Mouse (Mus musculus) Patski (cell line): Measurements from ENCODE around the gene Lrrc36. TPM values are rescaled to one million over a fixed set of nuclear protein-coding genes. Genes with fewer than 3 reads are reported as not detected.

Experiments used
- ATAC-seq: fragments of 100-300 bp; one replicate; pipeline ENCODE4 v1.8.0; 2021
- CTCF ChIA-PET: fragments of 350-600 bp; sonication (Branson Sonifier 250); formaldehyde crosslinking; loops from one replicate; lab custom pipeline; 2022; ENCODE audit warnings: inconsistent platforms; lab: Charles Lee
- POLR2A ChIA-PET: fragments of 350-600 bp; sonication (Branson Sonifier 250); formaldehyde crosslinking; loops from one replicate; lab custom pipeline; 2022; ENCODE audit warnings: antibody characterized with exemption, inconsistent platforms; lab: Charles Lee
- DNase-seq: peaks from one replicate; pipeline ENCODE4 v3.0.0-alpha.2; 2011; ENCODE audit warnings: low read depth, low spot score
- H3K27me3 ChIP-seq: fragments of 371-371 bp; one replicate; pipeline ENCODE4 v1.5.1; 2021
- CTCF ChIP-seq: fragments of 100-300 bp; IDR thresholded peaks from one replicate; pipeline ENCODE4 v1.5.1; 2021
- in situ Hi-C: fragments of 300-500 bp; cut with MboI; formaldehyde crosslinking; loops from 3 replicates; pipeline ENCODE4 v1.11.1; 2018; ENCODE audit warnings: low pct_unique_long_range_greater_than_20kb, mixed read lengths
- polyA plus RNA-seq: library from polyadenylated mRNA; unstranded; gene quantifications from one replicate; pipeline ENCODE4 v1.2.3, GENCODE M21; 2021

Gene Lrrc36
- polyA plus RNA-seq, 1 experiment from 2014 or later, result not detected

DNA sequence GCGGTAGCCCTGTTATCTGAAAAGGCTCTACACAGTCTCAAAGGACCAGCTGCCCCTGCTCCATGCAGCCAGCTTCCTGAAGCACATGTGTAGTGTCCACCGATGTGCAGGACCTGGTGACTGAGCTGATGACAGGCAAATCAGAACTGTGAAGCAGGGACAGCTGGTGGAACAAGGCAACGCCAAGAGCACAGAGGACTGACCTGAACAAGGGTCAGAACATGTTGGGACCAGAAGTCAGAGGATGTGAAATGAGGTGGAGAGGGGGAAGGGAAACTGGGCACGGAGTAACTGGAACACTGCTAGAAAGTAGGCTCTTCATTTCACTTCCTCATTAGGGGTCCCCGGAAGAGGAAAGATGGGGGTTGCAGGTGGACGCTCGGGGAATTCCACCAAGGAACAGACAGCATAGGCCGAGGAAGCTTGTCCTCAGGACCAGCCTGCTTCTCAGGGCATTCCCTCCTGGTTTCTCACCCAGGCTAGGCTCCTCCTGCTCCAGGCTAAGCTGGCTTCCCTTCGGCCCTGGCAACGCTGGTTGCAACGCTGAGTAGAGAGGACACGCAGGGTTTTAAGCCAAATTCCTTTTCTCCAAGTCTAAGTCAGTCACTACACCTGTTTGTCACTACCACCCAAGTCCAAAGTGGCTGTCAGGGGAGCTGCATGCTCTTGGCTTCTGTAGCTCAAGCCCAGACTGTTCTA, 20.1 kb upstream of the Lrrc36 start:
- in situ Hi-C loops, result no loop called here
- H3K27me3 ChIP-seq, result no peaks in the 10 kb centered on the region
- no peak for ATAC-seq
- DNase-seq, result no peak
- TF ChIP-seq CTCF, result no peak
- CTCF ChIA-PET, result interaction anchor here (0.8 to 1.1 kb wide), 2 partner anchors 17 to 35 kb away, joined by 3 read pairs; no protein-coding TSS in a partner anchor
- POLR2A ChIA-PET, result interaction anchor here (0.6 kb wide), 1 partner anchor 88 kb away, joined by 5 read pairs; no protein-coding TSS in a partner anchor

DNA sequence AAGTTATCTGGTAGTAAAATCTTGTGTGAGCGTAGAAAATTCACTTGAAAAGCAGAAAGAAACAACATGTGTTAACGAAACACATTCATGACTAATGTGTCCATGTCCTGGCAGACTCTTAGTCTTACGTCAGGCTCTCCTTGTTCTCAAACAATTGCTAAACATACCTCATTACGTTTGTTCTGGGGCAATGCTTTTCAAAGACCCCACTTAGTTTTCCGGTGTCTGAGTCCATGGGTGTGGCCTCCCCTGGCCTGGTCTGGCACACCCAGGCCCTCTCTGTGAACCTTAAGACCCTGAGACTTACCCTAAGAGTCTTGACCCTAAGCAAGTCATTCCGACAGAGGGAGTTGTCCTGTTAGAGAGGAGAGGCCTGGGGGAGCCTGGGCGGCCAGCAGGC, 19.5 kb upstream of the Lrrc36 start:
- POLR2A ChIA-PET, result interaction anchor here (0.6 kb wide), 1 partner anchor 87 kb away, joined by 5 read pairs; no protein-coding TSS in a partner anchor
- in situ Hi-C loops, result no loop called here
- ATAC-seq (no peak), DNase-seq (no peak)
- no peaks in the 10 kb centered on the region for H3K27me3 ChIP-seq
- no peak for TF ChIP-seq CTCF
- CTCF ChIA-PET, result interaction anchor here (1.1 kb wide), 1 partner anchor 36 kb away, joined by 3 read pairs; no protein-coding TSS in a partner anchor

DNA sequence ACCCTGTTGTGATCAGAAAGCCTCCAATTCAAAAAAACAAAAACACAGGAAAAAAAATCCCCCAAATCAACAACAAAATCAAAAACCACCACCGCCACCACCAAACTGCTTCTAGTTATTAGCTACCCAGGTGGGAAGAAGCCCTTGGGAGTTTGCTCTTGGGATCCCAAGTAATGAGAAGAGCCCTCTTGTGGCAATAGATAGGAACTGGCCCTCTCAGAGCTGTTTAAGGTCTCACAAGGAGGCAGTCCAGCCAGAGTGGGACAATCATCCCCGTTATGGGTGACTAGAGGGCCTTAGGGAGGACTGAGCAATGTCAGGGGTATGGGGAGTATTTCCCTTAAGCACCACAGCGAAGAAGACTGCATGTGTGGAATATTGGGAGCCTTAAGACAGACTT, 15.6 kb upstream of the Lrrc36 start:
- peak; percentile 44 for ATAC-seq
- CTCF ChIA-PET, result interaction anchor here (0.8 to 2.1 kb wide), 17 partner anchors 9 to 78 kb away, joined by 3 to 28 read pairs (median 4); partner anchors contain the start of genes Fhod1 and Plekhg4
- POLR2A ChIA-PET, result interaction anchor here (0.5 to 0.8 kb wide), 2 partner anchors 25 to 49 kb away, joined by 4 to 5 read pairs; no protein-coding TSS in a partner anchor
- peak; percentile 90 for TF ChIP-seq CTCF
- no peak for DNase-seq
- H3K27me3 ChIP-seq, result no peaks in the 10 kb centered on the region
- in situ Hi-C loops, result loop anchor here (5.0 kb wide), 1 partner anchor 35 kb away; no protein-coding TSS in a partner anchor

DNA sequence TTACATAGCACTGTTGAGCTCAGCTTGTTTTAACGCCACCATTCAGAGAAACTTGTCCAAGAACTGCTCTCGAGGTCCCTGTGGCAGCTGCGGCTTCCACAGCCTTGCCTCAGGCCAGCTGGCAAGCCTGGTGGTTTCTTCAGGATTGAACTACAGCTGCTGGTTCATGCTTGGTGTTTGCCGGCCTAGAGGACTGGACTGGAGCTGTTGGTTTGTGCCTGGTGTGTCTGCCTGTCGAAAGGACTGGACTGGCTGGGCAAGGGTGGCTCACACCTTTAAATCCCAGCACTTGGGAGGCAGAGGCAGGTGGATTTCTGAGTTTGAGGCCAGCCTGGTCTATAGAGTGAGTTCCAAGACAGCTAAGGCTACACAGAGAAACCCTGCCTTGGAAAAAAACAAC, 13.4 kb upstream of the Lrrc36 start:
- POLR2A ChIA-PET, result no interaction called here
- CTCF ChIA-PET, result interaction anchor here (1.5 kb wide), 1 partner anchor 41 kb away, joined by 5 read pairs; no protein-coding TSS in a partner anchor
- no peak for TF ChIP-seq CTCF
- ATAC-seq, result no peak
- no peak for DNase-seq
- in situ Hi-C loops, result no loop called here
- no peaks in the 10 kb centered on the region for H3K27me3 ChIP-seq

DNA sequence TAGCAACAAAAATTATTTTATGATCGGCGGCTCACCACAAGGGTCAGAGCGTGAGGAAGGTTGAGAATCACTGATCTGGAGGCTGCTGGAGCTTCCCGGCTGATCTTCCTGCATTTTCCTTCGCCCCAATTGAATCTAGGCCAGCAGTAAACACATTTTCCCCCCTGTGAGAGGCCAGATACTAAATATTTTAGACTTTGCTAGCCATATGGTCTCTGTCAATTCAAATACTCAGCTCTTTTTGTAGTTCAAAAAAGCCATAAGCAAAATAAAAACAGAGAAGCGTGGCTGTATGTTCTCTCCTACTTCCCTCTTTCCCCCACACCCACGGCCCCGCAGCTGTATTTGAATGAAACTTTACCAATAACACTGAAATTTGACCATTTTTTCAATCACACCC, 9.9 kb upstream of the Lrrc36 start:
- ATAC-seq (no peak), DNase-seq (no peak)
- in situ Hi-C loops, result no loop called here
- POLR2A ChIA-PET, result no interaction called here
- CTCF ChIA-PET, result interaction anchor here (1.0 to 1.5 kb wide), 2 partner anchors 11 to 44 kb away, joined by 3 to 5 read pairs; no protein-coding TSS in a partner anchor
- no peaks in the 10 kb centered on the region for H3K27me3 ChIP-seq
- TF ChIP-seq CTCF, result no peak

DNA sequence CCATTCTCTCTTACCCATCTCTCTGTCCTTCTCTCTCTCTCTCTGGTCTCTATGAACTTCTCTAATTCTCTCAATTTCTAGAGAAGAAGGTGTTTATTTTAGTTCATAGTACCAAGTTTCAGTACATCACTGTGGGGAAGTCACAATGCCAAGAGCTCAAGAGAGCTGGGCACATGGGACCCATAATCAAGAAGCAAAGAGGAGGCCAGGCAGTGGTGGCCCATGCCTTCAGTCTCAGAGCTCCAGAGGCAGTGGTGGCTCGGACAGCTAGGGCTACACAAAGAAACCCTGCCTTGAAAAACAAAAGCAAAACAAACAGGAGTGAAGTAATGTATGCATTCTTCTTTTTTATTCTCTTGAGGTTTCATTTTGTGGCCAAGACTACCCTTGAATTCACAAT, 8.9 kb upstream of the Lrrc36 start:
- POLR2A ChIA-PET, result no interaction called here

DNA sequence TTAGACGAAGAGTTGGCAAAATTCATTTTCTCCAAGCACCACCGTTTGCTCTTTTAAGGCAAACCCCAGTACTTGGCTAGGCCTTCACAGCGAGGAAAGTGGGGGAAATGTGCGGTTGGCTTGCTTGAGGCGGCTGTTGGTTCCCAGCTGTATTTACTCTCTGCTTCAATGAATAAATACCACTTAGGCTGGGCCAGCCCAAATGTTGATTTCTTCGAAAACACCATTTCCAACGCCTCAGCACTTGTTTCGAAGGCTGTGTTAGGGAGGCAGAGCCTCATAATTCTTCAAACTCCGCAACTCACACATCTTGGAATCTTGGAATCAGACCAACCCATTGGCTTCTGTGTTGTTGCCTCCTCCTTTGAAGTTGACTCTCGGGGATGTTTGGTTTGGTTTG, 7.0 kb upstream of the Lrrc36 start:
- no peak for TF ChIP-seq CTCF
- DNase-seq (no peak), ATAC-seq (no peak)
- in situ Hi-C loops, result no loop called here
- POLR2A ChIA-PET, result no interaction called here
- CTCF ChIA-PET, result interaction anchor here (1.9 kb wide), 1 partner anchor 8 kb away, joined by 5 read pairs; no protein-coding TSS in a partner anchor
- no peaks in the 10 kb centered on the region for H3K27me3 ChIP-seq

More for the DNA sequence above, 8.9 kb upstream of the Lrrc36 start:
- in situ Hi-C loops, result no loop called here
- no peak for TF ChIP-seq CTCF
- no peaks in the 10 kb centered on the region for H3K27me3 ChIP-seq
- no peak for ATAC-seq
- DNase-seq, result no peak
- CTCF ChIA-PET, result interaction anchor here (1.5 kb wide), 1 partner anchor 12 kb away, joined by 3 read pairs; no protein-coding TSS in a partner anchor

DNA sequence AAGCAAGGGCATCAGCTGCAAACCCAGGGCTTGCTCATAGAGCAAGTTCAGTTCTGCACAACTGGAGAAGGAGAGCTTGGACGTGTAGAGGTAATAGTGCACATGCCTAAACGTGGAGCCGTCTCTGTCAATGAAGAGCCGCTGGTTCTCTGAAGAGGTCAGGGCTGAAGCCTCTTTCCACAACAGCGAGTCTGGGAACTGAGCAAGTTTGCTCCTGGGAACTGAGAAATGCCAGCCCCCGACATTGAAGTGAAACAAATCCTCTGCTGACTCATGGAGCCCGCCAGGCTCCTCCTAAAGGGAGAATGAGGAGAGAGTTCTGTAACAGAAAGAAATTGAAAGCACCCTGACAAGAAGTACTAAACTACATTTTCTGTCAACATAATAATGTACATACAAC, 5.0 kb upstream of the Lrrc36 start:
- ATAC-seq, result peak; percentile 26
- DNase-seq, result peak; percentile 38
- ChIA-PET POLR2A (no interaction called here), CTCF (no interaction called here)
- peaks cover 9% of the 10 kb centered on the region for H3K27me3 ChIP-seq
- no peak for TF ChIP-seq CTCF
- in situ Hi-C loops, result no loop called here

DNA sequence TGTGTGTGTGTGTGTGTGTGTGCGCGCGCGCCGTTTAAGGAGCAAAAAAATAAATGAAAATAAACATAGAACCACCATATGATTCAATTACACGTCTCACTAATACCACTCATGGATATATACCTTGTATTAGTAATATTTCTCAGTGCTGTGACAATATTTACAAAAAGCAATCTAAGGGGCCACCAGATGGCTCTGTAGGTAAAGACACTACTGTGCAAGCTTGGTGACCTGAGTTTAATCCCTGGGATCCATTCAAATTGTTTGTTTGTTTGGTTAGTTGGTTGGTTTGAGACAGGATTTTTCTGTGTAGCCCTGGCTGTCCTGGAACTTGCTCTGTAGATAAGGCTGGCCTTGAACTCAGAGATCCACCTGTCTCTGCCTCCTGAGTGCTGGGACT, 3.4 kb upstream of the Lrrc36 start:
- no peak for DNase-seq
- POLR2A ChIA-PET, result no interaction called here
- peaks cover 22% of the 10 kb centered on the region for H3K27me3 ChIP-seq
- ATAC-seq, result no peak
- CTCF ChIA-PET, result no interaction called here
- TF ChIP-seq CTCF, result no peak
- in situ Hi-C loops, result no loop called here

DNA sequence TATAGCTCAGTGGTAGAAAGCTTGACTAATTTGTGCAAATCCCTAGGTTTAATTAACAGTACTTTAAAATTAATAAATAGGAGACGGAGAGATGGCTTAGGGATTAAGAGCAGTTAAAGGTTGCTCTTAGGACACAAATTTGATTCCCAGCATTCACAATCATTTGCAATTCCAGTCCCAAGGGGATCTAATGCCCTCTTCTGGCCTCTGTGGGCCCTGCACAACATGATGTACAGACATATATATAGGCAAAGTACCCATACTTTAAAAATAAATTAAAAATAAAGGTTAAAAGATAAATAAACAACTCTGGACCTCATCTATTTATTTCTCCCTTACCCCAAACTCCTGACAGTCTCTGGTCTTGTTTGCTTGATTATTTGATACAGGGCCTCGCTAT, 5.6 kb downstream of the Lrrc36 start:
- ChIA-PET POLR2A (interaction anchor here (0.6 kb wide), 1 partner anchor 795 kb away, joined by 3 read pairs; no protein-coding TSS in a partner anchor), CTCF (interaction anchor here (0.9 to 1.0 kb wide), 2 partner anchors 21 to 47 kb away, joined by 3 to 4 read pairs; no protein-coding TSS in a partner anchor)
- TF ChIP-seq CTCF, result peak; percentile 63
- ATAC-seq (no peak), DNase-seq (no peak)
- H3K27me3 ChIP-seq, result peaks cover 63% of the 10 kb centered on the region
- in situ Hi-C loops, result no loop called here

DNA sequence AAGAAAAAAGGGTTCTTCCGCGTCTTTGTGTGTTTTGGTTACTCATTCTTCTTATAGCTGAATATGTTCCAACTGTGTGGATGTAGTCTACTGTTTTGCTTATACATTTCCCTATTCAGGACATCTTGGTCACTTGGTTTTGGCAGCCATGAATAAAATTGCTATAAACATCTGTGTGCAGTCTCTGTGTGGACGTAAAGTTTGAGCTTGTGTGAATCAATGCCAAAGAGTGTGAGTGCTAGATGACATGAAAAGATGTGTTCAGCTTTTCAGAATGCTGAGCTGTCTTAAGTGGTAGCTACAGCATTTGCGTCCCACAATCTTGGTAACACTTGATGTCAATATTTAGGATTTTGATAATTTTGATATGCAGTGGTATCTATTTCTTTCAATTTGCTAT, 6.4 kb downstream of the Lrrc36 start:
- in situ Hi-C loops, result no loop called here
- POLR2A ChIA-PET, result no interaction called here
- CTCF ChIA-PET, result interaction anchor here (0.9 kb wide), 1 partner anchor 13 kb away, joined by 3 read pairs; no protein-coding TSS in a partner anchor
- TF ChIP-seq CTCF, result no peak
- peaks cover 63% of the 10 kb centered on the region for H3K27me3 ChIP-seq
- ATAC-seq (no peak), DNase-seq (no peak)
